Mouse (Mus musculus) liver, embryonic 16.5 days (tissue): ENCODE results near the gene Gzmb. TPM values are rescaled to one million over a fixed set of nuclear protein-coding genes. Genes with fewer than 3 reads are reported as not detected.
"Not testable (repeated sequence)": the region's sequence is repeated elsewhere in the genome, so short reads cannot be mapped to it uniquely, and the experiment has no call there.

Experiments
- ATAC-seq: fragments of 200-750 bp; cut with Nextera tagmentation; 2 replicates; pipeline ENCODE4 v1.8.0; 2017; ENCODE audit warnings: low read depth, mild to moderate bottlenecking, moderate number of reproducible peaks, moderate library complexity
- H3K27ac ChIP-seq: fragments of 300-500 bp; sonication (generic); 2 replicates; pipeline ENCODE4 v1.5.1; 2014; ENCODE audit warnings: mild to moderate bottlenecking, low read length
- H3K27me3 ChIP-seq: fragments of 300-500 bp; sonication (generic); 2 replicates; pipeline ENCODE4 v1.6.1; 2014; ENCODE audit warnings: low read depth, low read length, mixed read lengths; ENCODE audit not compliant: control insufficient read depth, insufficient read depth
- H3K36me3 ChIP-seq: fragments of 300-500 bp; sonication (generic); 2 replicates; pipeline ENCODE4 v1.6.1; 2014; ENCODE audit warnings: mild to moderate bottlenecking; ENCODE audit not compliant: control insufficient read depth, insufficient read depth
- H3K4me1 ChIP-seq: fragments of 300-500 bp; sonication (generic); 2 replicates; pipeline ENCODE4 v1.6.1; 2014; ENCODE audit warnings: low read depth, low read length, mixed read lengths; ENCODE audit not compliant: control insufficient read depth
- H3K4me2 ChIP-seq: fragments of 300-500 bp; sonication (generic); 2 replicates; pipeline ENCODE4 v1.6.1; 2014; ENCODE audit warnings: low read depth, low read length, mixed read lengths
- H3K4me3 ChIP-seq: fragments of 300-500 bp; sonication (generic); 2 replicates; pipeline ENCODE4 v1.5.1; 2014; ENCODE audit warnings: low read depth, mild to moderate bottlenecking, low read length
- H3K9ac ChIP-seq: fragments of 300-500 bp; sonication (generic); 2 replicates; pipeline ENCODE4 v1.6.1; 2014; ENCODE audit warnings: low read depth, low read length
- H3K9me3 ChIP-seq: fragments of 300-500 bp; sonication (generic); replicated peaks from 2 replicates; pipeline ENCODE4 v1.6.1; 2016; ENCODE audit warnings: low read length; ENCODE audit not compliant: control insufficient read depth
- WGBS: fragments of 180-500 bp; shearing (Covaris S2); extraction: QIAGEN DNeasy Blood & Tissue Kit; methylation state at CpG from one replicate; pipeline ENCODE4 v1.1.7; 2014; ENCODE audit not compliant: insufficient replicate concordance; 5-methylcytosine and 5-hydroxymethylcytosine counted together
- polyA plus RNA-seq: library from polyadenylated mRNA; unstranded; fragments of >200 nt; fragmentation: Nextera tagmentation; extraction: Ambion mirVana; gene quantifications from 2 replicates; pipeline ENCODE4 v1.2.1, GENCODE M21; 2015

Gzmb gene
- polyA plus RNA-seq, result 0.77 and 0.83 TPM in 2 replicates

DNA sequence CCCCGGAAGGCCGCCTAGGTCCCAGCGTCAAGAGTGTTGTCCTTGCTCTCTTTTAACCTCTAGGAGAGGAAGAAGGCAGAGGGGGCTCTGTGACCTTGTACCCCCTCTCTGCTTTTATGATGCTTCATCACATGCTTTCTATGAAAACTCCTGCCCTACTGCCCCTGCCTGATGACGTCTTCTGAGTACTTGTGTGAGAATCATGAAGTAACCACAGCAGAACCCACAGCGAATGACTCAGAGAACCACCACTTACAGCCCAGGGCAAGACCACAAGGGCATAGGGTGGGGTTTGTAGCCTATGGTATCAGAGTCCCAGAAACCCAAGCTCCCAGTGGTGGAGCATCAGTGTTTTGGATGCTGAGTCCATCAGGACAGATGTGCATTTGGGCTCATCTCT is at the start of gene Gzmb:
Gene Gzmb (minus strand): TSS at position 108 of the 400 bp plus-strand sequence.
- Histone ChIP-seq H3K4me3 (no peak within 1 kb of the TSS), H3K9ac (no peak within 1 kb of the TSS), H3K4me1 (no peaks in the 10 kb centered on the region), H3K27ac (no peak within 1 kb of the TSS), H3K9me3 (no peaks in the 10 kb centered on the region), H3K27me3 (no peaks in the 10 kb centered on the region), H3K36me3 (no peaks in the 10 kb centered on the region), H3K4me2 (no peak within 1 kb of the TSS)
- 65% methylated on average over 5 of the region's 5 CpGs for WGBS
- ATAC-seq, result no peak

DNA sequence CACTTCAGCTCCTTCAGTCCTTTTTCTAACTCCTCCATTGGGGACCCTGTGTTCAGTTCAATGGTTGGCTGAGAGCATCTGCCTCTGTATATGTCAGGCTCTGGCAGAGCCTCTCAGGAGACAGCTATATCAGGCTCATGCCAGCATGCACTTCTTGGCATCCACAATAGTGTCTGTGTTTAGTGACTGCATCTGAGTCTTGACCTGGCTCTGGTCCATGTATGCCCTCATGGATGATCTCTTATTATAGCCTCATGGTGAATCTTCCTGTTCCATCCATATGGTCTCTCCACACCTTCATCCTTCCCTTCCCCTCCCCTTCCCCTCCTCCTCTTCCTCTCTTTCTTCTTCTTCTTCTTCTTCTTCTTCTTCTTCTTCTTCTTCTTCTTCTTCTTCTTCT is 49.7 kb upstream of the Gzmb start:
- H3K4me2 ChIP-seq, H3K4me1 ChIP-seq: not testable (repeated sequence)

DNA sequence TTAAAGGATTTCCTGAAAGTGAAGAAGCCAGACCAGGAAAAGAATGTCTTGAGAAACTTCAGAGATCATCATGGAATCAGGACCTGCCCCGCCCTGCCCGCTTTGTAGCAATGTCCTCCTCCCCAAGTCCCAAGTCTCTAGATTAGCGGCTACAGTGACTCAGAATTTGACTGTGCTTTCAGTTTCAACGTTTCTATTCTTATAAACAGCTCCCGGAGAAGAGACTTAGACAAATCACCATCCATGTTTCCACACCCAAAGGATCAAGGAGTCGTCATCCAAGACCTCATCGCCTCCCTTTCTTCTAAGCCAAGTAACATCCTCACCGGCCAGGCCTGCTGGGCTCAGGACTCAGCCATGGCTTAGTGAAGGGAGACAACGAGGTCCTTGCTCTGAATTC is 48.2 kb upstream of the Gzmb start:
- H3K4me1 ChIP-seq, result no peaks in the 10 kb centered on the region
- no peaks in the 10 kb centered on the region for H3K27me3 ChIP-seq
- no peaks in the 10 kb centered on the region for H3K9me3 ChIP-seq
- H3K9ac ChIP-seq, result no peak overlapping the region
- no peak for ATAC-seq
- no peak overlapping the region for H3K27ac ChIP-seq
- no peaks in the 10 kb centered on the region for H3K36me3 ChIP-seq
- no peak overlapping the region for H3K4me3 ChIP-seq
- no peak overlapping the region for H3K4me2 ChIP-seq
- 71% methylated on average over 9 of the region's 9 CpGs for WGBS

More for the DNA sequence above, 49.7 kb upstream of the Gzmb start:
- not testable (repeated sequence) for H3K9me3 ChIP-seq, H3K27ac ChIP-seq, H3K9ac ChIP-seq, H3K27me3 ChIP-seq, ATAC-seq, H3K36me3 ChIP-seq, H3K4me3 ChIP-seq

DNA sequence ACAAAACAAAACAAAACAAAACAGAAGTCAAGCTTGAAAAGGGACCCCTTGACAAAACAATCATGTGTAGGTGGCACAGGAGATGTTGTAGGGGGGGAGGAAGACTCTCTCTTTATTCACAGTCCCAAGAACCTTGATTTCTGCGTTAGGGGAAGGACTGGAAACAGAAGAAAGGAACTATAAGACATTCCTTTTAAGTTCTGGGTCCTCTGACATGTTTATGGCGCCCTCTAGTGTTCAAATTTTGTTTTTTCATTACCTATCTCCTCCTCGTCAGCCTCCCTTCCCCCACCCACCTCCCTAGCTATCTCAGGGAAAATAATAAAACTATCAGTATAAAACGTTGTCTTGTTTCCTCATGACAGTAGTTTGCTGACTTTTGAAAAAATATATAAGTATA is 42.1 kb upstream of the Gzmb start:
- no peak for ATAC-seq
- Histone ChIP-seq H3K4me1 (no peaks in the 10 kb centered on the region), H3K9me3 (no peaks in the 10 kb centered on the region), H3K4me3 (no peak overlapping the region), H3K36me3 (no peaks in the 10 kb centered on the region), H3K27ac (no peak overlapping the region), H3K27me3 (no peaks in the 10 kb centered on the region), H3K4me2 (0 out of 2 replicates have a peak overlapping the region, but pooled peaks have one; percentile 9), H3K9ac (no peak overlapping the region)
- WGBS, result 0% methylated on average over 4 of the region's 4 CpGs

DNA sequence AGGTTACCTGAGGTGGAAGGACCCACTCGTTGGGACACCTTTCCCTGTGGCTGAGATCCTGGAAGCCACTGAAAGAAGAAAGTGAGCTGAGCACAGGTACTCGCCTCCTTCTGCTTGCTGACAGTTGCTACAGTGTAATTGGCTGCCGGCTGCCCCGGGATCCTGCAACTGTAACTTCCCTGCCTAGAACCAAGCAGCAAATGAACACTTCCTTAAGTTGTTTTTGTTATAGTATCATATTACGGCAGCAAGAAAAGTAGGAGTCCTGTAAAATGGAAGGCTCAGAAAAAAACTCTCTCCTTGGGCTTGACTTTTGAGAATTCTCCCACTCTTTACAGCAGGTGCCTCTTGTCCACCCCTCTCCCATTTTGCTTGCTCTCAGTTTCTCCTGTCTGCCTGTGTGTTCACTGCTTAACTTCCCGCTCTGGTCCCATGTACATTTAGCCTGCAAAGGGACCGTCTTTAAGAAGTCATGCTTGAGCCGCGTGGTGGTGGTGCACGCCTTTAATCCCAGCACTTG is 41.5 kb upstream of the Gzmb start:
- no peaks in the 10 kb centered on the region for H3K9me3 ChIP-seq
- H3K27me3 ChIP-seq, result no peaks in the 10 kb centered on the region
- H3K36me3 ChIP-seq, result no peaks in the 10 kb centered on the region
- WGBS, result 49% methylated on average over 10 of the region's 10 CpGs
- no peak for ATAC-seq
- no peak overlapping the region for H3K9ac ChIP-seq
- H3K4me2 ChIP-seq, result no peak overlapping the region
- no peak overlapping the region for H3K27ac ChIP-seq
- no peak overlapping the region for H3K4me3 ChIP-seq
- no peaks in the 10 kb centered on the region for H3K4me1 ChIP-seq

DNA sequence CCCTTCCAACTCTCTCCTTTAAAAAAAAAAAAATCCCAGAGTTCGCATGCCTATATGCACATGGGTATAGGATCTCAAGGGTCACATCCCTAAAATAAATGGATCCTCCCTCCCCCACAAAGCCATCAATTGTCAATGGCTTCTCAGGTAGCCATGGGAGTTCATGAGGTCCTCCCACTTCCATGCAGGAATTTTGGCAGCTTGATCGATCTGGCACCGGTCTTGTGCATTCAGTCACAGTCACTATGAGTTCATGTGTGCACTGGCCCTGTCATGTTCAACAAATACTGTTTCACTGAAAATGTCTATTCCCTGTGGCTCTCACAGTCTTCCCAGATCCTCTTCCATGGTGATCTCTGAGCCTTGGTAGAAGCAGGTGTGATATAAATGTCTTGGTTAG is 40.0 kb upstream of the Gzmb start:
- WGBS, result 77% methylated on average over 3 of the region's 3 CpGs
- no peaks in the 10 kb centered on the region for H3K27me3 ChIP-seq
- no peak for ATAC-seq
- H3K9ac ChIP-seq, result no peak overlapping the region
- no peaks in the 10 kb centered on the region for H3K4me1 ChIP-seq
- H3K36me3 ChIP-seq, result no peaks in the 10 kb centered on the region
- no peak overlapping the region for H3K27ac ChIP-seq
- H3K9me3 ChIP-seq, result no peaks in the 10 kb centered on the region
- H3K4me2 ChIP-seq, result no peak overlapping the region
- no peak overlapping the region for H3K4me3 ChIP-seq

DNA sequence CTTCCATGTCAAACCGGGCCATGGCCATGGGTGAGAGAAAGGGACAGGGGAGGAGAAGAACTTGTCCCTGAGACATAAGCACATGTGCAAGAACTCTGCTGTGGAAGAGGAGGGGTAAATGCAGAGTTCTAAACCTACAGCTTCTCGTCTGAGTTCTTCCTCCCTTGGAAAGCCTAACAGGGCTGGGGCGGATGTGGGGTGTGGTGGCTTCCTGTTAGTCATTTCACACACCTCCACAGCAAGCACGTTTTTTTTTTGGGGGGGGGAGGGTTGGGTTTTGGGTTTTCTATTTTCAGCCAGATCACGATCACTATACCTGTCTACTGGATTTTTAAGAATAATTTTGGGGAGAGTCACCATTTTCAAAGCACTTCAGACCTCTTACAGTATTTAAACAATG is 34.7 kb upstream of the Gzmb start:
- Histone ChIP-seq H3K9me3 (no peaks in the 10 kb centered on the region), H3K4me2 (no peak overlapping the region), H3K4me3 (no peak overlapping the region), H3K27me3 (no peaks in the 10 kb centered on the region), H3K4me1 (no peaks in the 10 kb centered on the region), H3K36me3 (no peaks in the 10 kb centered on the region), H3K9ac (no peak overlapping the region), H3K27ac (no peak overlapping the region)
- ATAC-seq, result no peak
- WGBS, result 37% methylated on average over 5 of the region's 5 CpGs

DNA sequence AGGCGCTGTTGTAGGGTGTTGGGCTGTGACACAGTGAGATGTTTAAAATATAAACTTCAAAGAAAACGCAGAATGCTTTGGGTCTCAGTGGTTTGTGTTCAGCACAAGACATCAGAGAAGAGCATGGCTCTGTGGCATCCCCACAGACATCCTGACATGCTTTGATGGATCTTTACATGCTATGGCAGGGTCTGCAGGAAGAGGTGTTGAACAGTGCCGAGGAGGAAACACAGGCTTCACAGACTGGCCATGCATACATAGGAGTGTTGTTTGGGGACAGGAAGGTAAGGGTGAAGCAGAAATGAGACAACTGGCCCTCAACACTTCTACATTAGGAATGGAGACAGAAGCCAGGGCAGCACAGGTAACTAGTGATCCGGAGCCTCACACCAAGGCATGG is 34.0 kb upstream of the Gzmb start:
- 57% methylated on average over 4 of the region's 4 CpGs for WGBS

DNA sequence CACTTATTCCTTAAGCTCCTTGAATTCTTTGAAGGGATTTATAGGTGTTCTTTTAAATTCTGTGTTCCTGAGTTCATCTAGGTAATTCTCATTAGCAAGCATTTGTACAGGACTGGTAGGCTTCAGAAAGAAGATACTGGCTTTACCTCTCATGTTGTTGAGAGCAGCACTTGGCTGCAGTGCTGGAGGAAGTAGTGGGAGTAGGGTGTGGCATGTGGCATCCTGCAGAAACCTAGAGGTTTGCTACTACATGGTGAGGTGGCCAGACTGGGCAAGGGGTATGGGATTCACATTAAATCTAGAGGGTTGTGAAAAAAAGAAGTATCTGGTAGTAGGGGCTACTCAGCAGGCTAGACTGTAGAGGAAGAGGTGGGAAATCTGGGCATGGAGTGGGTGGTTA is 31.1 kb upstream of the Gzmb start:
- Histone ChIP-seq H3K9ac (no peak overlapping the region), H3K4me2 (no peak overlapping the region), H3K27ac (no peak overlapping the region), H3K9me3 (no peaks in the 10 kb centered on the region), H3K36me3 (no peaks in the 10 kb centered on the region), H3K4me1 (no peaks in the 10 kb centered on the region), H3K27me3 (no peaks in the 10 kb centered on the region), H3K4me3 (no peak overlapping the region)
- ATAC-seq, result no peak

More for the DNA sequence above, 34.0 kb upstream of the Gzmb start:
- no peak overlapping the region for H3K27ac ChIP-seq
- no peaks in the 10 kb centered on the region for H3K4me1 ChIP-seq
- no peaks in the 10 kb centered on the region for H3K9me3 ChIP-seq
- no peak overlapping the region for H3K4me3 ChIP-seq
- H3K9ac ChIP-seq, result no peak overlapping the region
- H3K27me3 ChIP-seq, result no peaks in the 10 kb centered on the region
- no peaks in the 10 kb centered on the region for H3K36me3 ChIP-seq
- H3K4me2 ChIP-seq, result no peak overlapping the region
- ATAC-seq, result no peak
